Mouse (Mus musculus) lung, postnatal 0 days (tissue): ENCODE results near the gene Opcml.

Source experiments
- CTCF ChIP-seq: IDR thresholded peaks from 2 replicates; pipeline ENCODE4 v1.5.1; 2016; ENCODE audit warnings: antibody characterized with exemption, mild to moderate bottlenecking
- EP300 ChIP-seq: IDR thresholded peaks from 2 replicates; pipeline ENCODE4 v1.6.1; 2016; ENCODE audit warnings: antibody characterized with exemption, mild to moderate bottlenecking, control low read depth

DNA sequence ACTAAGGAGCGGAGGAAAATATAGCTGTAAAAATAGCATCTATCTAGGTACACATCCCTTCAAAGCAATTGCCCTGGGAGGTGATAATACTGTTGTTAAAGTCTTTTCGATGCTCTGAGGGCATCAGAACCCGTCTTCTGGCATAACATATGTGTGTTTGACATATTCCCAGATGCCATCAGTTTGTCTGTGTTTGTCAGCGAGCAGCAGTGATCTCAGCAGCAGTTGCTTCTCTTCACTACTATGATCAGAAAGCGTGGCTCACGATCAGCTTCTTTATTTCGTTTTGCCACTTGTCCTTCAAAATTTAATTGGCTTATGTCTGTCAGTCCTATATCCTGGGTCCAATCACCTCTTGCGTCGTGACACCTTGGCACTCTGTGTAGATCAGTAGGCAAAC is 447.9 kb downstream of the Opcml start:
- TF ChIP-seq CTCF (no peak), EP300 (no peak)
